Mouse (Mus musculus): ENCODE data around the gene Trmt1l. TPM values are rescaled to one million over a fixed set of nuclear protein-coding genes. Genes with fewer than 3 reads are reported as not detected.

Trmt1l gene
- total RNA-seq, 2 experiments from 2014 or later = 12.4 to 12.8 TPM

DNA sequence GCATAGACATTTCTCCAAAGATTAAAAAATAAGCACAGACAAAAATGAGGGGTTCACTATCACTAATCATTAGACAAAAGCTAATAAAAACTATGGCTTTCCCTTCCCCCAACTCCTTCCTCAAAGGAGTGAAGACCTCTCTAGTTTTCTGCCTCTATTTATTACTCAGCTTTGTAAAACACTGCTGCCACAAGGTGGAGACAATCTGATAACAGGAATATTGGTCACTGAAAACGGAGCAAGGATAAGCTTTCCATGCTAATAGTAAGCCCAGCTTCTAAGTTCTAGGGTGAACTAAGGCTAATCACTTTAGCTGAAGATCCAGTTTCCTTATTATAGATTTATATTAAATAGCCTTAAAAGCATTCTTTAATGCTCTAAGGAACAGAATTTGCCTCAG is 64.1 kb downstream of the Trmt1l start:
- intact Hi-C loops (cut with DNase I) = no loop called here
- DNase-seq = no peak

DNA sequence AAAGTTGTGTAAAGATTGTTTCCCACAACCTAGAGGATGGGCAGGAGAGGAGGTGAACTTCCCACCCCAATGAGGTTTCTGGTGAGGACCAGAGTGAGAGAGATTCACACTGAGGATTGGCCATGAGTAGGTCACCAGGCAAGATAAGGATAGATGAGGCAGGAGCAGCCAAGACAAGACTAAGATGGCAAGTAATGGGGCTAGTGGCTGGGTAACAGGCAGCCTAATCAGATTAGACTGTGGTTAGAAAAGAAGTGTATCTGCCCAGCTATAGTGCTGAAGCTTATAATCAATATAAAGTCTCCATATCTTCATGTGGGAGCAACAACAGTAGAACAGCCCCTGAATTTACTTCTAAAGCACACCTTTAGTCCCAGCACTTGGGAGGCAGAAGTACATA is 65.5 kb downstream of the Trmt1l start:
- DNase-seq = no peak
- intact Hi-C loops (cut with DNase I) = no loop called here

DNA sequence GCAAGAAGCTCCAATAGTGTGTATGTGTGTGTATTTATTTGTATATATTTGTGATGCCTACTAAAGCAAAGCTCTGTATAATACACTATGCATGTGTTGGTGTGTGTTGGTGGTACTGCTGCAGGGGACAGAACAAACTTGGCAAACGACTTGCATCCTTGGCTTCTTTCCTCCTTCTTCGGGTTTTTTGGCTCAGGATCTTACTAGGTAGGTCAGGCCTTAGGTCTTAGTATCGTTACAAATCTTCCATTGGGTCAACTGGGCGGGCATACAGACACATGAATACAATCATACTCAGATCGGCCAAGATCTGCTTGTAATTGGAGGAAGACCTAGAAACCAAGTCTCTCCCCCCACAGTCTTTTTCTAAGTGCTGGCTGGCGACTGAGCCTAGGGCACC is 66.4 kb downstream of the Trmt1l start:
- intact Hi-C loops (cut with DNase I) = no loop called here
- no peak for DNase-seq

DNA sequence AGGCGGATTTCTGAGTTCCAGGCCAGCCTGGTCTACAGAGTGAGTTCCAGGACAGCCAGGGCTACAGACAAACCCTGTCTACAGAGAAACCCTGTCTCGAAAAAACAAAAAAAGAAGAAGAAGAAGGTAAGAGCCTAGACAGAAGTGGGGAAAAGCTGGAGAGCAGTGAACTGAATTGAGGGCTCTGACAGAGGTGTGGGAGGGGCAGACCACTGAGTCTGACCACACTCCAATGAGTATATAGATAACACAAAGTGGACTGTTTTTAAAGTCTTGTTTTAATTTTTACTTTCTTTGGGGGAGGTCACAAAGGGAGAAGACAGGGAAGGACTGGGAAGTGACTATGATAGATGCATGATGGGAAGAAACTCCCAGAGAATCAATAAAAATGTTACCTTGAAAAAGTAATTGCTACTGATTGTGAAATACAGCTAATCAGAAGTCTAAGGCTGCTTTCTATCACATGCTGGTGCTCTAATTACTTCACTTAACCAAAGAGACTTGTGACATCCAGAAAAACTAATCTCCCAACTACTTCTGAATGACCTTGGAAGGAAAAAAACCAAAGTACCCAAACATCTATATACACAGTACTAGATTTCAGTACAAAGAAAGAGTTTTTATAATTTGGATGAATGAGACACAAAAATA is 67.4 kb downstream of the Trmt1l start:
- intact Hi-C loops (cut with DNase I) = no loop called here
- no peak for DNase-seq

DNA sequence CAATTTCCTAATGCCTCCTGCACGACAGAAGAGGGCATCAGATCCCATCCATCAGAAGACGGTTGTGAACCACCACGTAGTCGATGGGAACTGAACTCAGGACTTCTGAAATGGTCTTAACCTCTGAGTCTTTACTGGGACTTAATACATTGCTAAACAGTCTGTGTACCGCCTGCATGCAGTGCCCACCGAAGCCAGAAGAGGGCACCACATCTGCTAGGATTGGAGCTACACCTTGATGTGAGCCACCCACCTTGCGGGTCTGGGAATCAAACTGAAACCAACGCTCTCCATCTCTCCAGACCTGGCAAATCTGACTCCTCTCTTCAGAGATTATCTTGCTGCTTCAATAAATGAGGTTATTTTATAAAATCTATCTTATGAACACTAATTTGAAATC is 68.7 kb downstream of the Trmt1l start:
- intact Hi-C loops (cut with DNase I) = no loop called here
- DNase-seq = peak in 1 of 2 experiments; percentile 20

DNA sequence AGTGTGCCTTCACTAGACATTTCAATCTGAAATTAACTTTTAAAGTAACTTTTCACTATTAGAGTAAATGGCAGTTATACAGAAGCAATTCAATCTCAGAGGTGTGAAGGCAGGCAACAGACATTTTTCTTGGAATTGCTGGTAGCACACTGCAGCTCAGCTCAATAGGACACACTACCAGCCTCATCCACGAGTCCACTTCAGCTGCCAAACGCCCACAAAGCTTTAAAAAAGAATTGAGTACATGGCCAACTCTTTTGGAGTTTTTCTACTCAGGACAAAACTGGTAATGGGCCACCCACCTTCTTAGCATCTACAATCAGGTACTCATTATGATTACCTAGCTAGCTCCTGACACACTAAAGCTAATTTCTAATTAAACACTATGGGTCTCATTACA is 69.6 kb downstream of the Trmt1l start:
- intact Hi-C loops (cut with DNase I) = no loop called here
- no peak for DNase-seq

DNA sequence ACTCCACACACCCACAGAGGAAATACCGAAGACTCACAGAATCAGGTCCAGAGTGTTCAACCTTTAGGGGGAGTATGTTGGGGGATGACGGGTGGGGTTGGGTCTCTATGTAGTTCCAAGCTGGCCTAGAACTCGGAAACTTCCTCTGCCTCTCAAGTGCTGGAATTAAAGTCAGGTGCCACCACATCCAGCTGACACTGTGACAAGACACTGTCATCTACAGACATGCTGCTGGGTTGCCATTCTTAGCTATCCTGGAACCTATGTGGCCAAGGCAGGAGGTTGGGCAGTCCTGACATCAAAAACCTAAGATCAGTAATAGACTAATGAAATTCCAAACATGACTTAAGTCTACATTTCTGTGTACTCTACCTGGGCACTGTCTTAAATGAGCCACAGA is 70.0 kb downstream of the Trmt1l start:
- intact Hi-C loops (cut with DNase I) = no loop called here
- DNase-seq = no peak

DNA sequence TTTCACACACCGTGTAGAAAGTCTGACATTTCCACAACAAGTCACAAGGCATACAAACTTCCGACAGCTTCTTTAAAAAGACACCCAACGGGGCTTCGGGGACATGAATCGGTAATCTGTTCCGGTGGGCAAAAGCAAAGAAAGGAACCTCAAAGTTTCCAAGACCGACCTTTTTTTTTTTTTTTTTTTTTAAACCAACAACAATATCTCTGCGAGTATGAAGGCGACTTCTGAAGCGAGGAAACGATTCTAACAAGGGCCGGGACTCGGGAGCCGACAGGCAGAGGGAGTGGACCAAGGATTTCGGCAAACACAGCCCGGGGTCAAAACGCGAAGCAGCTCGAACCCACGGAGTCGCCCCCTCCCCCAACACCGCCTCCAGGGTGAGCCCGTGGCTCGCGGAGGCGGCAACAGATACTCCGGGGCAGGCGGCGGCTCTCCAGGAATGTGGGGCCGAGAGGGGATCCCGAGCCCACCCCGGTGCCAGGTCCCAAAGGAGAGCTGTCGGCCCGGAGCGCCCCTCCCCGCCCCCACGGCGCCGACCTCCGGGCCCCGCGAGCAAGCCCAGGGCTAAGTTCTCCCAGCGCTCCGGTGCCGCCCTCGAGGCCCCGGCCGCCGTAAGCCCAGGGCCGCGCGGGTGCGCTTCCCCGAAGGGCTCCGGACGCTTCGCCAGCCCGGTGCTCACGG is 71.6 kb downstream of the Trmt1l start:
- intact Hi-C loops (cut with DNase I) = loop anchor here (5.0 kb wide), 1 partner anchor 207 kb away; no protein-coding TSS in a partner anchor

DNA sequence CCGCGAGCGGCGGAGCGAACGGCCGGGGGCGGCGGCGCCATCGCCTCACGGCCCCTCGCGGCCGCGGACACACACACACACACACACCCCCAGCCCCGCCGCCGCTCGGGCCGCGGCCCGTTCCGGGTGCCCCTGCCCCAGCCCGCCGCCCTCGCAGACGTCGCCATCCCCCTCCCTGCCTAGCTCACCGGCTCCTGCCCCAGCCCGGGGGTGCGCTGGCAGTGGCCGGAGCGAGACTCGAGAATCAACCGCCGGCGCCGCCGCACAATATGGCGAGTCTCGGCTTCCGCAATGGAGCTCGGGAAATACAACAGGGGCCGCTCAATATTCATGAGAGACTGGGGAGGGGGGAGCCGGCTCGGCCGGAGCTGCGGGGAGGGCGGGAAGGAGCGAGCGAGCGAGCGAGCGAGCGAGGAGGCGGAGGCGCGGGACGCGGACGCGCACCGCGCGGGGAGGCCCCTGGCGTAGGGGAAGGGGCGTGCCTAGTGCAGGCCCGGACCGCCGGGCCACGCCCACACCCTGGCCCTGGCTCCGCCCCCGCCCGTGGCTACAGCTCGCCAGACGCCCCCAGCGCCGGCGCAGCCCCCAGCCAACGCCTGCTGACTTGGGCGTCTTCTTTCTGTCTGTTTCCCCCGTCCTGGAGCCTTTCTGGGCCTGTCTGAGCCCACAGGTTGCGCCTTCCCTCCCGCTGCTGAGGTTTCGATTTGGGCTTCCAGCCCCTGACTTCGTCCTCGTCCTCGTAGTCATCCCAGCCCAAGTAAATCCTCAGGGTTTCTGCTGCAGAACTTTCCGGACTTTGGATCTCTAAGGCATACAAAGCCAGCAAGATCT is 72.4 kb downstream of the Trmt1l start, which contains the start of gene Rnf2:
Gene Rnf2, minus strand, starts transcription at position 425 of the 831 bp plus-strand sequence.
- intact Hi-C loops (cut with DNase I) = loop anchor here (5.0 kb wide), 1 partner anchor 207 kb away; no protein-coding TSS in a partner anchor

More for the DNA sequence above, 71.6 kb downstream of the Trmt1l start:
- peak; percentile 30 to 44 for DNase-seq

More for the DNA sequence above, 72.4 kb downstream of the Trmt1l start, which contains the start of gene Rnf2:
- DNase-seq = peak; percentile 90

Small RNAs within 50 kb of the gene (microRNA-seq; reads per million reads assigned to microRNA genes)
- gene Mir7682 = 0 reads per million in 2 experiments

Other genes starting within 250 kb of the Trmt1l start
- not detected for gene Gm47985, start 246.0 kb upstream of the Trmt1l start, total RNA-seq (2021)
- under 1 TPM in 1 of 2 experiments, not detected in 1; 0.15 TPM for gene Gm8947, start 236.2 kb upstream of the Trmt1l start, total RNA-seq (2021)
- gene Gm47995, start 230.1 kb upstream of the Trmt1l start, total RNA-seq (2021) = under 1 TPM in 1 of 2 experiments, not detected in 1; 0.69 TPM
- not detected for gene 3110040M04Rik, start 224.4 kb upstream of the Trmt1l start, total RNA-seq (2021)
- gene Gm47996, start 218.4 kb upstream of the Trmt1l start, total RNA-seq (2021) = under 1 TPM in 1 of 2 experiments, not detected in 1; 0.31 TPM
- gene Ivns1abp, start 84.1 kb upstream of the Trmt1l start, total RNA-seq (2021) = 100 to 1,000 TPM in 1 of 2 experiments, 10 to 100 TPM in 1; 97.4 to 111 TPM
- gene Swt1, start 87 bp upstream of the Trmt1l start, total RNA-seq (2021) = 1 to 10 TPM; 8.8 to 9.8 TPM
- 10 to 100 TPM; 11.5 to 13.4 TPM for gene Rnf2, start 72.4 kb downstream of the Trmt1l start, total RNA-seq (2021)
- 10 to 100 TPM in 1 of 2 experiments, 1 to 10 TPM in 1; 9.5 to 10.4 TPM for gene Fam129a, start 142.6 kb downstream of the Trmt1l start, total RNA-seq (2021)